Mouse (Mus musculus): ENCODE data around the gene Slc22a14.

DNA sequence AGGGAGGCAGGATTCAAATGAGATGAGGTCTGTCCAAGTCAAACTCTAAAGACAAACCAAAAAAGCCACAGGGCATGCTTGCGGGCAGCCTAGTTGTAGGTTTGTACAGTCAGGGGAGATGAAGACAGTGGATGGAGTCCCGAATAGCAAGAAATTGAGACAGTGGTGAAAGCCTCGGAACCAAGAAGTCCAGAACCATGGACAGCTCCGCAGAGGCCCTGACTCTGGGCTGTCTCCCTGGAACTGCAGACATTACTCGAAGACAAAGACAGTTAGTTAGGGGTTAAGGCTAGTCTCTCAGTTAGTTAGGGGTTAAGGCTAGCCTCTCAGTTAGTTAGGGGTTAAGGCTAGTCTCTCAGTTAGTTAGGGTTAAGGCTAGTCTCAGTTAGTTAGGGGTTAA, 23.6 kb upstream of the Slc22a14 start:
- TF ChIP-seq CTCF (IDR thresholded peaks at IDR 0.05; ENCODE audit: low read depth) = no peak
- TF ChIP-seq EP300 (optimal IDR thresholded peaks at IDR 0.05) = no peak
